Mouse (Mus musculus): ENCODE results near the gene Eps8.

The Eps8 gene

DNA sequence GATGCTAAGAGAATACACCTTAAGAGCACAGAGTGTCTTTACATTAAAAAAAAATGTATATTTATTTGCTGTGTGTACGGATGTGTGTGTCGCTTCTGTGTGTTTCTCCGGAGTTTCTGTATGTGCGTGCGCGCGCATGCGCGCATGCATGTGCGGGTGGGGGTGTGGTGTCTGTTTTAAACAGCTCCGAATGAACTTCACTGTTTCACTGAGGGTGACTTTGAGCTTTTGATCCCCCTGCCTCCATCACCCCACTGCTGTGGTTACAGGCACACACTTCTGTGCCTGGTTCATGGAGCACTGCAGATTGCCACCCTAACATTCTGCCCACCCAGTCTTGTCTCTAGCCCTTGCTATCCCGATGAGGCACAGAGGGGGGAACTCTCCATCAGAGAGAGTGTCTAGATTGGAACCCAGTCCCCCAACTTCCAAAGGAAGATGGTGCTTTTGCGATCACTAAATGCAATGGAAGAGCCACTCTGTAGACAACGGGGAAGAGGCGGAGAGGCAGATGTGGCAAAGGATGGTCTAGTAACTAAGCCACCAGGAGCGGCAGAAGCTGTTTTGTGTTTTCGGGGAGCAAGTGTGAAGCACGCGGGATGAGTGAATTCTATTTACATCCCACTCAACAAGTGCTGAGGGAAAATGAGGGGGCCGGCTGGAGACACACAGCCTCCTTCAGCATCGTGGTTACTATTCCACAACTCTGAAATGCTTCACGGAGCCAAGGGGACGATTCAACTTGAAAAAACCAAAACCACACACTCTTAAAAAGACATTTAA lies 7.1 kb upstream of the Eps8 start:
- no peak for DNase-seq (ENCODE audit: low spot score)

- no peak for DNase-seq (ENCODE audit: low spot score)
Measured at GRCm38 (mm10) chr6:137658426-137659088, 3.9 kb upstream of the Eps8 start.

DNA sequence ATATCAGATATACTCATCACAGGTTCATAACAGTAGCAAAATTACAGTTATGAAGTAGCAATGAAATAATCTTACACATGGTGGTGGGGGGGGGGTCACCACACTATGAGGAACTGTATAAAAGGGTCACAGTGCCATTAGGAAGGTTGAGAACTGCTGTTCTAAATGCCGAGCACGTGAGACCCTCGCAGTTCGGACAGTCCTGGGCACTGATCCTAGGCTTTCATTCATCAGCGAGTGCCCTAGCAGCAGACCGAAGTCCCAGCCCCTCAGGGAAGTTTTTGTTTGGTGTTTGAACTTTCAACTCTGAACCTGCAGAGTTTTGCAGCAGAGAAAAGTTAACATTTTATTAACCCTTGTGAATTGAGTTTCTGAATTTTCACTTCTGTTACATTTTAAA lies 2.5 kb upstream of the Eps8 start:
- DNase-seq (ENCODE audit: low spot score), result no peak

- DNase-seq (ENCODE audit: low spot score), result no peak
Measured at GRCm38 (mm10) chr6:137649528-137649927, 5.1 kb downstream of the Eps8 start.

DNA sequence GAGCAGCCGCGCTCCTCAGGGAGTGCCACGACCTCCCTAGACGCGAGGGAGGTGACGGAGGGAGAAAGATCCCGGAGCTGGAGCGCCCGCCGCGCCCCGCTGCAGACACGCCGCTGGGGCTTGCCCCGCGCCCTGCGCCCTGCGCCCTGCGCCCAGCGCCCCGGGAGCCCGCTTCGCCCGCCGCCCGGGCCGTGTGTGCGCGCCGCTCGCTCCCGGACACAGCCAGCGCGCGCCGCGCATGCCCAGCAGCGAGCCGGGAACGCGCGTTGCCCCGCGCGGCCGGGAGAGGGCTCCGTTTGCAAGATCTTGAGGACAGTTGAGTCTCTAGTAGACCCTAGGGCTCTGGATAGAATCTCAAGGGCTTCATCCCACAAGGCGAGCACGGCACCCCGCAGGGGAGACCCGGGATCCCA lies 5.6 kb downstream of the Eps8 start:
- DNase-seq (ENCODE audit: low spot score), result peak; percentile 89

DNA sequence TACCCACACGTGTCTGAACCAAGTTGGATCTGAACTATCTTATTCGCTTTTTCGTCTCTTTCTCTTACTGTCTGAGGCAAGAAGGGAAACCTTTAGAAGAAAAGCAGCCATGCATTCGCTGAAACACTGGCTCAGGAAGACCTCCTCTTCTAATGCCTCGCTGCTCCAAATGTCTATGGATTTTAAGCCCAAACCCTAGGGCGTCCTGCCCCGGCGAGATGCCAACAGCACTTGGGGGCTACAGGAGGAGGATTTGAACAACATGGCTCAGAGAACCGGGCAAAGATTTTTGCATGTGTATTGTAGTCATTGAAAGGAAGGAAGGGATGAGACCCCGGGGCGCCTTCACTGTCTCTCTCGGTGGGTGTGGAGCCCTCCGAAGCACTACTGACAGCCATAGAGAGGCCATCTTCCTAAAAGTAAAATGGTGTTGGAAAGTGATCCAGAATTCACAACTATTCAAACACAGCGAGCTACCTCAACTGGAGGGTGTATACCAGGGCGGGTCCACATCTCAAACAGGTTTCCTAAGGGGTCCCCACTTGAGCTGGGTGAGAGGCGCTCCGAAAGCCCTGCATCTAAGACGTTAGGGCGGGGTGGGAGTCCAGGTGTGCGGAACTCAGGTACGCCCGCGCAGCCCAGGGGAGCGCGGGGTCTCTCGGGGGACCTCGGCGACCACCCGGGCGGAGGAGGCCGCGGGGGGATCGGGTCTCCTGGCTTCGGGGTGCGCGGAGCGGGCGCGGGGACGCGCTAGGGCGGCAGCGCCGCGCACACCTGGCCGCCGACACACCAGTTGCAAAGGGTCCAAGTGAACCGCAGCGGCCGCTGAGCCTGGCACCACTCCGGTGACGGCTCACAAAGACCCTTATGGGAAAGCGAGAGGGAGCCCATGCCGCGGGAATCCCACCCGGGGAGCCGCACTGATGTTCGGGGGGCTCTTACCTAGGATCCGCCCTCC lies 6.3 kb downstream of the Eps8 start:
- DNase-seq (ENCODE audit: low spot score), result peak; percentile 38

GRCm38 (mm10) chr6:137647646-137648045 lies 7.0 kb downstream of the Eps8 start:
- no peak for DNase-seq (ENCODE audit: low spot score)

GRCm38 (mm10) chr6:137646726-137647125 lies 8.0 kb downstream of the Eps8 start:
- no peak for DNase-seq (ENCODE audit: low spot score)

DNA sequence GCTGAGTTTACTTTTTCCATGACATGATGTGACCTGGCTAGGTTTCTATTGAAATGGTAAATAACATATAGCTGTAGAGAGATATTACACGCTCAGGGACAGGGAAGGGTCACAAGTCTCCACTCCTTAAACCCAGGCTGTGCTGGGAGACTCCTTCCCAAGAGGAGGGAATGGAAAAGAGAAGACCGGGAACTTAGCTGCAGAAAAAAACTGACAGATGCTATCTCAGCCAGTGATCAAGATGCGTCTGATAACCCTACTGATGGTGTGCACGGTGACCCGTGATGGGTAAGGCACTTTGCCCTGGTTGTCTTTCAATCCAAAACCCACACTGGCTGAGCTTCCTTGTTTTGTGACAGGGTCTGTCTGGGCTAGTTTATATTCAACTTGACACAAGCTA lies 9.8 kb downstream of the Eps8 start:
- DNase-seq (ENCODE audit: low spot score), result no peak

- no peak for DNase-seq (ENCODE audit: low spot score)
Measured at GRCm38 (mm10) chr6:137643814-137644213, 10.9 kb downstream of the Eps8 start.

GRCm38 (mm10) chr6:137641642-137642041 lies 13.0 kb downstream of the Eps8 start:
- no peak for DNase-seq (ENCODE audit: low spot score)

GRCm38 (mm10) chr6:137638834-137639567 lies 15.7 kb downstream of the Eps8 start:
- no peak for DNase-seq (ENCODE audit: low spot score)

GRCm38 (mm10) chr6:137637443-137637842 lies 17.2 kb downstream of the Eps8 start:
- DNase-seq (ENCODE audit: low spot score), result no peak

GRCm38 (mm10) chr6:137636131-137636530 lies 18.5 kb downstream of the Eps8 start:
- no peak for DNase-seq (ENCODE audit: low spot score)

GRCm38 (mm10) chr6:137633626-137634025 lies 21.1 kb downstream of the Eps8 start:
- DNase-seq (ENCODE audit: low spot score), result no peak

DNA sequence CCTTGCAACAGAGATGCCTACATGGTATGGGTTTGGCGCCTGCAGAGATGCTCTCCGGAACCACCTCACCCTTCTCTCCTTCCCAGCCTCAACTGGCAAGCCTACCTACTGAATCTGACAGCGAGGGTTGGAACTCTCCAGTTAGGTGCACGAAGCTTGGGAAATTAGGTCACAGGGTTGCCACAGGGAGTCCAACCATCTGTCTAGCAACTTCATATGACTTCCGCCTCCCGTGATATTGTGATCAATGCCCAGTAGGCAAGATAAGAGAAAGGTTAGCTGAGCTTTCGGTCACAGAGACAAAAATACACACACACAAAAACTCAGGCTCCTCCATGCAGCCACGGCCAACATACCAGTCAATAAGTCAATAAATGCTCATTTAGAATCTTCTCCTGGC lies 21.6 kb downstream of the Eps8 start:
- no peak for DNase-seq (ENCODE audit: low spot score)

- DNase-seq (ENCODE audit: low spot score), result no peak
Measured at GRCm38 (mm10) chr6:137630387-137630786, 24.3 kb downstream of the Eps8 start.

DNA sequence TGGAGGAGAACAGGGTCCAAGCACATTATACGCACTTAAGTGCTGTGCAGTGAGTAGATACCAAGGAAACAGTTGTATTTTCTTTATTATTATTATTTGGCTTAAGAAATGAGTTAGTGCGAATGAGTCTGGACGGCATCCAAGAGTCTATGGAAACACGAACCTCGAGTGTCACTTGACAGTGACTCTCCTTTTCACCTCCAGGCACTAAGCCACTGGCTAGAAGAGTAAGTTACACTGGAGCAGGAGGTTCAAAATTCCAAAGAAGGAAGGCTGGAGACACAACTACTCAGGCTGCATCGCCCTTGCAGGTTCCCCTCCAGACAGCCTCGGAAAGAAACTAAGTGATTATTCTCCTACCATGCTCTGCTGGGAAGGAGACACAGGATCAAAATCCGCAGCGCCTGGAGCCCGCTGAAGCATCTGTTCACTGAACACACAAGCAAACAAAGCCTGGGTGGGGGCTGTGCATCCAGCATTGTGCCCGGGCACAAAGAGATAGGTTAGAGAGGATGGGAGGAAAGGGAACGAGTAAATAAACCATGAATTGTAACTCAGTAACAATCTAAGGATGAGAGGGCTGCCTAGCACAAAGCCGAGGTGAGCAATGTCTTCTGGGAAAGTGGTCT lies 25.0 kb downstream of the Eps8 start:
- DNase-seq (ENCODE audit: low spot score), result no peak

GRCm38 (mm10) chr6:137628715-137629114 lies 26.0 kb downstream of the Eps8 start:
- DNase-seq (ENCODE audit: low spot score), result no peak

DNA sequence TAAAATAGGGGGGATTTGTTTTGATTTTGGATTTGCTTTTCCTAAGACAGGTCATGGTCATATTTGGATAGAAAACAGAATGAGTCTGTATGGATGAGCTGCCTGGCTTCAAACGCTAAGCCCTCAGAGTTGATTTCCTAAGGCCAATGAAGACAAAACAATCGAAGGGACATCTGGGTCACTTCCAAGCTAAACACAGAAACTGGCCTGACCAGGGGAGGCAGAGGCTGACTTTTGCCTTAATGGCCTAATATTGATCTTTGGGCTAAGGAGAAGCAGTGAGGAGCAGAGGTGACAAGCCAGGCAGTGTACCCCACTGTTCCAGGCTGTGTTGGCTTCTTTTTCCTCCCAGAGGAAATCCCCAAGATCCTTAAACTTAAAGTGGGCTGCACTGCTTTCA lies 33.7 kb downstream of the Eps8 start:
- no peak for DNase-seq (ENCODE audit: low spot score)

DNA sequence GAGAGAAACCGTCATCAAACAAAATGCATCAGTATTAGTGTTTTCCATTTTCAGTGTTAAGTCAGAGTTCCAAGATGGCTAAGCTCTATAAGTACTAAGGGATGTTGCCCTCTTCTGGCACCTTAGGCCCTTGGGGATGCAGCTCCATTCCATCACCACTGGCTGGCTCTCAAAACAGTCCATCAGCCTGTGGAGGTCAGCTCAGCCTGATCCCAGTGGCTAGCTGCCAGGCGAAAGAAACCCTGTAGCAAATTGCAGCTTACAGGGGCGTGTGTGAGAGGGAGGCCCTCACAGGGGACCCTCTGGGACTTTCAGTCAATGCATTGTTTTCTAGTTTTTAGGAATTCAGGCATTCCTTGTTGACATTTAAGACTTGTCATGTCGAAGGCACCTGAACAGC lies 40.8 kb downstream of the Eps8 start:
- DNase-seq (ENCODE audit: low spot score), result peak; percentile 67

Measured in ovary, postnatal 36 days (tissue).